Mouse (Mus musculus) limb, embryonic 14.5 days (tissue): ENCODE measurements around the gene Tmc7. TPM values are rescaled to one million over a fixed set of nuclear protein-coding genes. Genes with fewer than 3 reads are reported as not detected.

Experiments used
- ATAC-seq: fragments of 200-750 bp; cut with Nextera tagmentation; 2 replicates; pipeline ENCODE4 v1.8.0; 2017; ENCODE audit warnings: low read depth, moderate number of reproducible peaks, moderate TSS enrichment; ENCODE audit not compliant: low FRiP score
- DNase-seq: peaks from one replicate; pipeline ENCODE4 v3.0.0-alpha.2; 2015; ENCODE audit warnings: low spot score
- H3K27ac ChIP-seq: fragments of 300-500 bp; sonication (generic); replicated peaks from 2 replicates; pipeline ENCODE4 v1.5.1; 2014; ENCODE audit warnings: low read depth, mild to moderate bottlenecking, low read length, moderate library complexity, mixed read lengths
- H3K27me3 ChIP-seq: fragments of 300-500 bp; sonication (generic); 2 replicates; pipeline ENCODE4 v1.6.1; 2014; ENCODE audit warnings: low read length, mixed read lengths; ENCODE audit not compliant: control insufficient read depth, insufficient read depth
- H3K36me3 ChIP-seq: fragments of 300-500 bp; sonication (generic); 2 replicates; pipeline ENCODE4 v1.6.1; 2014; ENCODE audit warnings: mild to moderate bottlenecking, low read length, moderate library complexity, mixed read lengths; ENCODE audit not compliant: control insufficient read depth, insufficient read depth
- H3K4me1 ChIP-seq: fragments of 300-500 bp; sonication (generic); 2 replicates; pipeline ENCODE4 v1.6.1; 2014; ENCODE audit warnings: antibody characterized with exemption, low read length, mixed read lengths; ENCODE audit not compliant: control insufficient read depth, insufficient read depth
- H3K4me2 ChIP-seq: fragments of 300-500 bp; sonication (generic); replicated peaks from 2 replicates; pipeline ENCODE4 v1.6.1; 2014; ENCODE audit warnings: low read depth, mild to moderate bottlenecking, low read length, moderate library complexity; ENCODE audit not compliant: severe bottlenecking
- H3K4me3 ChIP-seq: fragments of 300-500 bp; sonication (generic); replicated peaks from 2 replicates; pipeline ENCODE4 v1.5.1; 2014; ENCODE audit warnings: low read length
- H3K9ac ChIP-seq: fragments of 300-500 bp; sonication (generic); 2 replicates; pipeline ENCODE4 v1.6.1; 2014; ENCODE audit warnings: mild to moderate bottlenecking, low read depth, low read length, moderate library complexity; ENCODE audit not compliant: severe bottlenecking
- H3K9me3 ChIP-seq: fragments of 300-500 bp; sonication (generic); 2 replicates; pipeline ENCODE4 v1.6.1; 2016; ENCODE audit warnings: low read length; ENCODE audit not compliant: control insufficient read depth
- POLR2A ChIP-seq: fragments of 200-500 bp; IDR thresholded peaks from 2 replicates; pipeline ENCODE4 v1.8.0; 2012; ENCODE audit warnings: inconsistent platforms, mild to moderate bottlenecking, moderate library complexity, borderline replicate concordance; ENCODE audit not compliant: insufficient read depth, insufficient read length; ENCODE audit errors: extremely low read depth
- WGBS: fragments of 180-500 bp; shearing (Covaris S2); extraction: QIAGEN DNeasy Blood & Tissue Kit; methylation state at CpG from one replicate; pipeline ENCODE4 v1.1.7; 2014; 5-methylcytosine and 5-hydroxymethylcytosine counted together
- polyA plus RNA-seq, 2 experiments: library from polyadenylated mRNA; depleted of rRNA in 1 of 2; stranded (reverse) in 1 of 2; unstranded in 1 of 2; fragments of >200 nt; fragmentation: Nextera tagmentation in 1 of 2; extraction: Ambion mirVana in 1 of 2; gene quantifications; 2 replicates each; pipeline versions ENCODE4 v1.2.1 to v1.2.3; 2012 to 2014

The Tmc7 gene
- polyA plus RNA-seq, 2 experiments, result 4.0 to 4.4 TPM

DNA sequence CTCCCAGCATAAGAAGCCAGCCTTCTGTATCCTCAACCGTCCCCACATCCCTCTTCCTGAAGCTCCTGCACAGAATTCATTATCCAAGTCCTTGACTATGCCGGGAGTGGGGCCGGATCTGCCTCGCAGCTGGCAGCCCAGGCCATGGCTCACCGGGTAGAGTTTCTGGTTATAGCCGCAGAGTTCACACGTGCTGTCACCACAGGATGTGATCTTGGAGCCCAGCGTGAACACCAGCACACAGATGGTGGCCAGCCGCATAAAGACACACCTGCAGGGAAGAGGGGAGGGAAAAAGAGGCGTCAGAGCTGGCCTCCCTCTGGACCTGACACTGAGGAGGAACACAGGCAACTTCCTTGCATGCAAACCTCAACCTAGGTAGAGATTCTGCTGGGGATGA is 37.1 kb downstream of the Tmc7 start:
- no peak overlapping the region for H3K9ac ChIP-seq
- no peaks in the 10 kb centered on the region; the same call in 1 of the 2 replicates for H3K36me3 ChIP-seq
- no peaks in the 10 kb centered on the region for H3K9me3 ChIP-seq
- no peaks in the 10 kb centered on the region for H3K27me3 ChIP-seq
- no peak for ATAC-seq
- H3K4me1 ChIP-seq, result no peaks in the 10 kb centered on the region
- TF ChIP-seq POLR2A, result no peak
- no peak overlapping the region for H3K4me3 ChIP-seq
- no peak overlapping the region for H3K4me2 ChIP-seq
- DNase-seq, result no peak
- WGBS, result 56% methylated on average over 10 of the region's 10 CpGs
- H3K27ac ChIP-seq, result no peak overlapping the region

DNA sequence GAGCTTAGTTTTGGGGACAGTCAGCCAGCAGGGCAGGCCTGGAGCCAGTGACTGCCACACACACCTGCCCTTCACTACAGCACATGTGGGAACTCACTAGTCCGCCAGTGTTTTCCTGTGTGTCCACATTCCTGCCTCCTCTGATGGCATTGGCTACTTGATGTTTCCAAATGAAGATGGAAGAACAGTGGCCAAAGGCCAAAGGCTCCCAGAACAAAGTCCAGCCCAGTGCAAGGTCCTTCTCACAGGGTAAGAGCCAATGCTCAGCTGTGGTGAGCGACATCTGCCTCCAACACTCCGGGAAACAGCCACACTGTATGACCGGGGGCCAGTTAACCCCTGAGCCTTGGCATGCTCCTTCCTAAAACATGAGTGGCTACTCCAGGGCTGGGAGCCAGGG is 40.4 kb downstream of the Tmc7 start:
- Histone ChIP-seq H3K27ac (no peak overlapping the region), H3K4me1 (no peaks in the 10 kb centered on the region), H3K9me3 (no peaks in the 10 kb centered on the region), H3K36me3 (no peaks in the 10 kb centered on the region), H3K4me3 (no peak overlapping the region), H3K4me2 (no peak overlapping the region), H3K9ac (no peak overlapping the region), H3K27me3 (no peaks in the 10 kb centered on the region)
- WGBS, result 88% methylated on average over 4 of the region's 4 CpGs
- no peak for DNase-seq
- no peak for TF ChIP-seq POLR2A
- ATAC-seq, result no peak

DNA sequence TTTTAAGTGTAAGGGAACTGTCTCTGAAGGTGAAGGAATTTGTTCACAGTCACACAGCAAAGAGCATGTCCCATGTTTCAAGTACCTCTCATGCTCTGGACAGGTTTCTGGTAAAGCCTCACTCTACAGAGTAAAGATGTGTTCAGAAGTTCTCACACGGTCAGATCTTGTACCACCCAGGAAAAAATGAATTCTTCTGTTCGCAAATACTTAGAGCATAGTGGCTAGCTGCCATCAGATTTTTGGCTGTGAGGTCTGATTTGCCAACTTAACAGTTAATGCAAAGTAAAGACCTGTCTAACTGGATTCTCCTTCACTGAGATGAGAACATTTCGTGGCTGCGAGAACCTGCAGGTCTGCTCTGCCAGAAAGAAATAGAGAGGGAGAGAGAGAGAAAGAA is 49.5 kb downstream of the Tmc7 start:
- Histone ChIP-seq H3K4me3 (no peak overlapping the region), H3K9ac (no peak overlapping the region), H3K9me3 (no peaks in the 10 kb centered on the region), H3K4me1 (peaks cover 9% of the 10 kb centered on the region; the same call in 1 of the 2 replicates), H3K27me3 (no peaks in the 10 kb centered on the region), H3K27ac (no peak overlapping the region), H3K36me3 (no peaks in the 10 kb centered on the region), H3K4me2 (no peak overlapping the region)
- ATAC-seq (no peak), DNase-seq (no peak)
- TF ChIP-seq POLR2A, result no peak
- 82% methylated on average over 4 of the region's 4 CpGs for WGBS

DNA sequence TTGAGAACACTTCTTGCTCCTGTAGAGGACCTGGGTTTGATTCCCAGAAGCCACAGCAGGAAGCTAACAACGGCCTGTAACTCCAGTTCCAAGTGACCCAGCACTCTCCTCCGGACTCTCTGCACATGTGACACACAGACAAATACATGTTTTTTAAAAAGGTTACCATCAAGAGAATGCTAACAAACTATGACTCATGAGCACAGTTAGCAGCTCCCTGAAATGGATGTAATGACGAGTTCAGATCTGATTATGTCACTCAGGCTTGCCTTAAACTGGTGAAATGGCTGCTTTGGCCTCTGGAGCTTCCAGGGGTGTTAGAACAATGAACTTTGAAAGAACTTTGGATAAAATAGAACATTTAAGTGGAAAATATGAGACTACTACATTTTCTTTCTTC is 50.2 kb downstream of the Tmc7 start:
- WGBS, result 71% methylated on average over 3 of the region's 3 CpGs
- H3K27me3 ChIP-seq, result no peaks in the 10 kb centered on the region
- TF ChIP-seq POLR2A, result no peak
- H3K36me3 ChIP-seq, result no peaks in the 10 kb centered on the region
- no peak overlapping the region for H3K9ac ChIP-seq
- DNase-seq (no peak), ATAC-seq (no peak)
- H3K4me3 ChIP-seq, result no peak overlapping the region
- H3K27ac ChIP-seq, result no peak overlapping the region
- H3K4me2 ChIP-seq, result no peak overlapping the region
- peaks cover 9% of the 10 kb centered on the region; the same call in 1 of the 2 replicates for H3K4me1 ChIP-seq
- no peaks in the 10 kb centered on the region for H3K9me3 ChIP-seq

DNA sequence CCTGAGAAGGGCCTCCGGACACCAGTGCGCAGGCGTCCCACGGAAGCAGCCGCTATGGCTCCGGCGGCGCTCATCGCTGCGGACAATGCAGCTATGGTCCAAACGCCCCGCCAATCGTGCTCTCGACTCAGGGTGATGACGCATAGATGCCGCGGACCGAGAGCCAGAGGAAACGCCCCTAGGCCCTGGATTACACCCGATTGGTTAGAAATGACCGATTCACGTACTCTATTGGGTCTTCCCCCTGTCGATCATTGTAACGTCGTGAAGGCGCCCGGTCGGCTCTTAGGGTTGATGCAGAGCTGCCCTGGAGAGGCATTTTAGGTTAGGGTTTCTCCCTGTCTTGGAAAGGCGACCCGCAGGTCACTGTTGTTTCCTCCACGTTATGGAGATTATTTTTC is 51.4 kb downstream of the Tmc7 start, which contains the start of gene Coq7:
Gene Coq7, minus strand, starts transcription at position 179 of the 401 bp plus-strand sequence.
- WGBS, result 0% methylated on average over 31 of the region's 31 CpGs
- Histone ChIP-seq H3K27ac (peak within 1 kb of the TSS; percentile 94), H3K9ac (peak within 1 kb of the TSS; percentile 80), H3K27me3 (no peaks in the 10 kb centered on the region), H3K9me3 (no peaks in the 10 kb centered on the region), H3K4me1 (peaks cover 9% of the 10 kb centered on the region; the same call in 1 of the 2 replicates), H3K36me3 (peaks cover under 1% of the 10 kb centered on the region; the same call in 1 of the 2 replicates), H3K4me2 (peak within 1 kb of the TSS; percentile 74), H3K4me3 (peak within 1 kb of the TSS; percentile 71)
- DNase-seq (peak; percentile 99), ATAC-seq (peak; percentile 100)
- TF ChIP-seq POLR2A, result peak; percentile 72; the same call in 1 of the 2 replicates
